Mouse (Mus musculus): ENCODE data around the gene Gm19684. TPM values are rescaled to one million over a fixed set of nuclear protein-coding genes. Genes with fewer than 3 reads are reported as not detected.
"Not testable (repeated sequence)": the region's sequence is repeated elsewhere in the genome, so short reads cannot be mapped to it uniquely, and the experiment has no call there.

The Gm19684 gene
- not detected for total RNA-seq (2021)
- long read RNA-seq, experiment 1, result 0 reads
- long read RNA-seq, experiment 2, result 0 reads

GRCm38 (mm10) chr17:36121352-36122020 lies at the start of gene Gm19684:
TSS of gene Gm19684 (plus strand) at chr17:36121678.
- DNase-seq; intact Hi-C loops (cut with DNase I; ENCODE audit: low total_unique reads): not testable (repeated sequence)

GRCm38 (mm10) chr17:36081901-36082300 lies 39.6 kb upstream of the Gm19684 start:
- DNase-seq; intact Hi-C loops (cut with DNase I; ENCODE audit: low total_unique reads): not testable (repeated sequence)

GRCm38 (mm10) chr17:36082519-36083232 lies 38.8 kb upstream of the Gm19684 start:
- intact Hi-C loops (cut with DNase I; ENCODE audit: low total_unique reads); DNase-seq: not testable (repeated sequence)

GRCm38 (mm10) chr17:36083266-36083869 lies 38.1 kb upstream of the Gm19684 start:
- DNase-seq, result no peak
- intact Hi-C loops (cut with DNase I; ENCODE audit: low total_unique reads), result no loop called here

- no peak for DNase-seq
- intact Hi-C loops (cut with DNase I; ENCODE audit: low total_unique reads), result no loop called here
Measured at GRCm38 (mm10) chr17:36083870-36084451, 37.5 kb upstream of the Gm19684 start.

- intact Hi-C loops (cut with DNase I; ENCODE audit: low total_unique reads), result not testable (repeated sequence)
Measured at GRCm38 (mm10) chr17:36085976-36086375, 35.5 kb upstream of the Gm19684 start.

GRCm38 (mm10) chr17:36091933-36092332 lies 29.5 kb upstream of the Gm19684 start:
- DNase-seq; intact Hi-C loops (cut with DNase I; ENCODE audit: low total_unique reads): not testable (repeated sequence)

More at GRCm38 (mm10) chr17:36085976-36086375, 35.5 kb upstream of the Gm19684 start:
- DNase-seq, result not testable (repeated sequence)

GRCm38 (mm10) chr17:36092520-36092919 lies 29.0 kb upstream of the Gm19684 start:
- intact Hi-C loops (cut with DNase I; ENCODE audit: low total_unique reads); DNase-seq: not testable (repeated sequence)

- intact Hi-C loops (cut with DNase I; ENCODE audit: low total_unique reads), result no loop called here
- no peak for DNase-seq
Measured at GRCm38 (mm10) chr17:36093936-36094335, 27.5 kb upstream of the Gm19684 start.

- intact Hi-C loops (cut with DNase I; ENCODE audit: low total_unique reads); DNase-seq: not testable (repeated sequence)
Measured at GRCm38 (mm10) chr17:36099603-36100002, 21.9 kb upstream of the Gm19684 start.

GRCm38 (mm10) chr17:36102091-36102490 lies 19.4 kb upstream of the Gm19684 start:
- DNase-seq; intact Hi-C loops (cut with DNase I; ENCODE audit: low total_unique reads): not testable (repeated sequence)

- DNase-seq; intact Hi-C loops (cut with DNase I; ENCODE audit: low total_unique reads): not testable (repeated sequence)
Measured at GRCm38 (mm10) chr17:36110129-36110528, 11.3 kb upstream of the Gm19684 start.

- intact Hi-C loops (cut with DNase I; ENCODE audit: low total_unique reads); DNase-seq: not testable (repeated sequence)
Measured at GRCm38 (mm10) chr17:36110641-36111509, 10.6 kb upstream of the Gm19684 start.

GRCm38 (mm10) chr17:36111510-36111868 lies 10.0 kb upstream of the Gm19684 start:
- intact Hi-C loops (cut with DNase I; ENCODE audit: low total_unique reads); DNase-seq: not testable (repeated sequence)

GRCm38 (mm10) chr17:36113979-36114593 lies 7.4 kb upstream of the Gm19684 start:
- DNase-seq; intact Hi-C loops (cut with DNase I; ENCODE audit: low total_unique reads): not testable (repeated sequence)

GRCm38 (mm10) chr17:36116545-36116944 lies 4.9 kb upstream of the Gm19684 start:
- intact Hi-C loops (cut with DNase I; ENCODE audit: low total_unique reads); DNase-seq: not testable (repeated sequence)

GRCm38 (mm10) chr17:36120839-36121238 lies 639 bp upstream of the Gm19684 start:
- DNase-seq; intact Hi-C loops (cut with DNase I; ENCODE audit: low total_unique reads): not testable (repeated sequence)

- intact Hi-C loops (cut with DNase I; ENCODE audit: low total_unique reads); DNase-seq: not testable (repeated sequence)
Measured at GRCm38 (mm10) chr17:36124111-36124510, 2.6 kb downstream of the Gm19684 start.

Data from gastrocnemius, postnatal 14 days (tissue).